Mouse (Mus musculus): Measurements from ENCODE around the gene Hoxb9. TPM values are rescaled to one million over a fixed set of nuclear protein-coding genes. Genes with fewer than 3 reads are reported as not detected.

The Hoxb9 gene
- polyA plus RNA-seq, 1 experiment from 2014 or later: 0.06 TPM

GRCm38 (mm10) chr11:96280399-96281378 is 9.4 kb downstream of the Hoxb9 start:
- WGBS: 12% methylated on average over 8 of the region's 8 CpGs
- H3K4me1 ChIP-seq (replicated peaks): peaks cover 18% of the 10 kb centered on the region
- no peak for ATAC-seq (ENCODE audit: insufficient number of reproducible peaks, low FRiP score)
- no peaks in the 10 kb centered on the region for H3K36me3 ChIP-seq
- H3K9me3 ChIP-seq (replicated peaks): no peaks in the 10 kb centered on the region
- no peak overlapping the region for H3K4me2 ChIP-seq
- no peak overlapping the region for H3K4me3 ChIP-seq
- no peak overlapping the region for H3K27ac ChIP-seq (ENCODE audit: poor library complexity, severe bottlenecking)
- H3K27me3 ChIP-seq (replicated peaks): peaks cover 93% of the 10 kb centered on the region
- H3K9ac ChIP-seq: no peak overlapping the region

GRCm38 (mm10) chr11:96281396-96281795 is 10.1 kb downstream of the Hoxb9 start:
- Histone ChIP-seq H3K27ac (ENCODE audit: poor library complexity, severe bottlenecking) (no peak overlapping the region), H3K4me1 (replicated peaks) (peaks cover 22% of the 10 kb centered on the region), H3K4me3 (no peak overlapping the region), H3K36me3 (no peaks in the 10 kb centered on the region), H3K4me2 (no peak overlapping the region), H3K9ac (no peak overlapping the region), H3K9me3 (replicated peaks) (no peaks in the 10 kb centered on the region), H3K27me3 (replicated peaks) (peaks cover 93% of the 10 kb centered on the region)
- WGBS: 5% methylated on average over 18 of the region's 18 CpGs
- no peak for ATAC-seq (ENCODE audit: insufficient number of reproducible peaks, low FRiP score)

- Histone ChIP-seq H3K4me2 (no peak within 1 kb of the TSS), H3K9ac (no peak within 1 kb of the TSS), H3K36me3 (no peaks in the 10 kb centered on the region), H3K9me3 (replicated peaks) (no peaks in the 10 kb centered on the region), H3K27me3 (replicated peaks) (peaks cover 93% of the 10 kb centered on the region), H3K4me1 (replicated peaks) (peaks cover 28% of the 10 kb centered on the region), H3K4me3 (no peak within 1 kb of the TSS), H3K27ac (ENCODE audit: poor library complexity, severe bottlenecking) (no peak within 1 kb of the TSS)
- 1% methylated on average over 27 of the region's 27 CpGs for WGBS
- no peak for ATAC-seq (ENCODE audit: insufficient number of reproducible peaks, low FRiP score)
These were observed 10.8 kb downstream of the Hoxb9 start, which contains the start of gene Hoxb8 for GRCm38 (mm10) chr11:96281855-96282570. Gene Hoxb8, plus strand, starts transcription at chr11:96281905.

- ATAC-seq (ENCODE audit: insufficient number of reproducible peaks, low FRiP score): 0 out of 2 replicates have a peak, but pooled peaks have one; percentile 22
- Histone ChIP-seq H3K4me2 (no peak overlapping the region), H3K36me3 (no peaks in the 10 kb centered on the region), H3K9ac (no peak overlapping the region), H3K9me3 (replicated peaks) (no peaks in the 10 kb centered on the region), H3K27me3 (replicated peaks) (peaks cover 93% of the 10 kb centered on the region), H3K27ac (ENCODE audit: poor library complexity, severe bottlenecking) (no peak overlapping the region), H3K4me3 (no peak overlapping the region), H3K4me1 (replicated peaks) (peaks cover 30% of the 10 kb centered on the region)
- under 1% methylated on average over 46 of the region's 49 CpGs for WGBS
These were observed 11.7 kb downstream of the Hoxb9 start for GRCm38 (mm10) chr11:96282795-96283430.

GRCm38 (mm10) chr11:96284041-96284749 is 12.9 kb downstream of the Hoxb9 start:
- peaks cover 30% of the 10 kb centered on the region for H3K4me1 ChIP-seq (replicated peaks)
- H3K27me3 ChIP-seq (replicated peaks): peaks cover 97% of the 10 kb centered on the region
- H3K9ac ChIP-seq: no peak overlapping the region
- H3K27ac ChIP-seq (ENCODE audit: poor library complexity, severe bottlenecking): no peak overlapping the region
- no peaks in the 10 kb centered on the region for H3K9me3 ChIP-seq (replicated peaks)
- H3K36me3 ChIP-seq: no peaks in the 10 kb centered on the region
- H3K4me2 ChIP-seq: peak overlapping the region; percentile 70
- H3K4me3 ChIP-seq: peak overlapping the region; percentile 40
- under 1% methylated on average over 43 of the region's 49 CpGs for WGBS
- ATAC-seq (ENCODE audit: insufficient number of reproducible peaks, low FRiP score): 0 out of 2 replicates have a peak, but pooled peaks have one; percentile 33

- no peak for ATAC-seq (ENCODE audit: insufficient number of reproducible peaks, low FRiP score)
- Histone ChIP-seq H3K27ac (ENCODE audit: poor library complexity, severe bottlenecking) (no peak overlapping the region), H3K9ac (no peak overlapping the region)
These were observed 13.8 kb downstream of the Hoxb9 start for GRCm38 (mm10) chr11:96284774-96285734.

DNA sequence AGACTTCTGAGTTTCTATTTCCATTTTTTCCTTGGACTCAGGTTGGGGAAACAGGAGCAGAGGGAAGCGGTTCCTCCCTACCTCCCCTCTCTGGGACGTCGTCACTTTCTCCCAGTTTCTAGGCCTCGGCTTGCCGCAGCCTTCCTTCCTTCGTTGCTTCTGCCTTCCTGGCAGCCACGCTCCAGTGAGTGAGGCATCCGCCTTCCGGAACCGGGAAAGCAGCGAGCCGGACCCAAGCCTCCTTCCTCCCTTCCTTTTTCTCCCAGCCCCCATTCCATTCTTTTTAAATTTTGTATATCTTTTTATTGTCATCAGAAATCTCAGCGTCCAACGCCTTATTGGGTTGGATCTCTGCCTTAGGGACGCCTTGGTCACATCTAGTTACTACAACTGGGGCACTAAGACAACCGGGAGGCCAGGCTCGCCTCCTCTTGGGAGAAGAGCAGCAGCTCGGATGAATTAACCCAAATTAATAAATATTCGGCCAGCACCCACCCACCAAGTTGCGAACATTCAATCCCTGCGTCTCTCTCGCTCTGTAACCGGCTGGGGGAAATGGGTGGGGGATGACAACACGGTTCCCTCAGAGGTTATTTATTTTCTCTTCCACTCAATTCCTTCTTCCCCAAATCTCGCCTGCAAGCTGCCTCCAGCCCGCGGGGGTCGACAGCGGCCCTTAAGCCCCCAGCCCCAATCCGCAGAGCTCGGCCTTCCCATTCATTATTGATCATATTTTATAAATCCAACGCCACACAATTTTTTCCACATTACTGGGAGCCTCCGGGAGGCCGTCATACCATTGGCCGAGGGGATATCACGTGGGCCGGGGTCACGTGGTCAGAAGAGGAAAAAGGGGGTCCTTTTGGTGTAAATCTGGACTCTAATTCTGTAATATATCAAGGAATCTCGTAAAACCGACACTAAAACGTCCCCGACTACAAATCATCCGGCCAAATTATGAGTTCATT is 14.8 kb downstream of the Hoxb9 start, which contains the start of gene Hoxb7:
Gene Hoxb7, plus strand, starts transcription at position 853 of the 968 bp plus-strand sequence.
- no peaks in the 10 kb centered on the region for H3K9me3 ChIP-seq (replicated peaks)
- peaks cover 98% of the 10 kb centered on the region for H3K27me3 ChIP-seq (replicated peaks)
- H3K27ac ChIP-seq (ENCODE audit: poor library complexity, severe bottlenecking): no peak within 1 kb of the TSS
- WGBS: 2% methylated on average over 43 of the region's 43 CpGs
- peaks cover 30% of the 10 kb centered on the region for H3K4me1 ChIP-seq (replicated peaks)
- ATAC-seq (ENCODE audit: insufficient number of reproducible peaks, low FRiP score): no peak
- no peaks in the 10 kb centered on the region for H3K36me3 ChIP-seq
- H3K4me3 ChIP-seq: peak within 1 kb of the TSS; percentile 15
- H3K4me2 ChIP-seq: peak within 1 kb of the TSS; percentile 42
- H3K9ac ChIP-seq: no peak within 1 kb of the TSS

More at GRCm38 (mm10) chr11:96284774-96285734, 13.8 kb downstream of the Hoxb9 start:
- peaks cover 30% of the 10 kb centered on the region for H3K4me1 ChIP-seq (replicated peaks)
- under 1% methylated on average over 34 of the region's 37 CpGs for WGBS
- H3K9me3 ChIP-seq (replicated peaks): no peaks in the 10 kb centered on the region
- no peaks in the 10 kb centered on the region for H3K36me3 ChIP-seq
- H3K4me2 ChIP-seq: peak overlapping the region; percentile 70
- H3K4me3 ChIP-seq: peak overlapping the region; percentile 40
- H3K27me3 ChIP-seq (replicated peaks): peaks cover 97% of the 10 kb centered on the region

DNA sequence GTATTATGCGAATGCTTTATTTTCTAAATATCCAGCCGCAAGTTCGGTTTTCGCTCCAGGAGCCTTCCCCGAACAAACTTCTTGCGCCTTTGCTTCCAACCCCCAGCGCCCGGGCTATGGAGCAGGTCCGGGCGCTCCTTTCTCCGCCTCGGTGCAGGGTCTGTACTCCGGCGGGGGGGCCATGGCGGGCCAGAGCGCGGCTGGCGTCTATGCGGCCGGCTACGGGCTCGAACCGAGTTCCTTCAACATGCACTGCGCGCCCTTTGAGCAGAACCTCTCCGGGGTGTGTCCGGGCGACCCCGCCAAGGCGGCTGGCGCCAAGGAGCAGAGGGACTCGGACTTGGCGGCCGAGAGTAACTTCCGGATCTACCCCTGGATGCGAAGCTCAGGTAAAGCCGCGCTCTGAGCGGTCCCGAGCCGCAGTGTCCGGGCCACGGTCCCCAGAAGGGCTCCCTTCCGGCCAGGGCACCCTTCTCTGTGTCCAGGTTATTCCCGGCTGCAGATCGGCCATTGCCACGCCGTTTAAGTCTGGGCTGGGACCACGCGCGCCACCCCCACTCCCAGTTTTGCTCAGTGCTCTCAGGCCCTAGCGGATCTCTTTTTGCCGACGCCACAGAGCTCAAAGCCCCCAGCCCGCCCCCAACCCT is 15.6 kb downstream of the Hoxb9 start:
- H3K27me3 ChIP-seq (replicated peaks): peaks cover 97% of the 10 kb centered on the region
- H3K4me3 ChIP-seq: peak overlapping the region; percentile 15
- H3K4me1 ChIP-seq (replicated peaks): peaks cover 30% of the 10 kb centered on the region
- under 1% methylated on average over 55 of the region's 55 CpGs for WGBS
- H3K9me3 ChIP-seq (replicated peaks): no peaks in the 10 kb centered on the region
- H3K9ac ChIP-seq: no peak overlapping the region
- no peak overlapping the region for H3K27ac ChIP-seq (ENCODE audit: poor library complexity, severe bottlenecking)
- H3K36me3 ChIP-seq: no peaks in the 10 kb centered on the region
- ATAC-seq (ENCODE audit: insufficient number of reproducible peaks, low FRiP score): no peak
- H3K4me2 ChIP-seq: peak overlapping the region; percentile 42

All from heart, embryonic 12.5 days (tissue).